Mouse (Mus musculus) bone marrow, adult 2 months (tissue): ENCODE results near the gene Grik3. TPM values are rescaled to one million over a fixed set of nuclear protein-coding genes. Genes with fewer than 3 reads are reported as not detected.

Experiments
- H3K27ac ChIP-seq: fragments of 200-500 bp; 2 replicates; pipeline ENCODE4 v1.5.1; 2012; ENCODE audit warnings: low read depth, mild to moderate bottlenecking, control low read depth, inconsistent platforms, low read length; ENCODE audit not compliant: control insufficient read depth, poor library complexity, insufficient read depth
- H3K4me1 ChIP-seq: fragments of 200-500 bp; 2 replicates; pipeline ENCODE4 v1.6.1; 2011; ENCODE audit warnings: low read length; ENCODE audit not compliant: control insufficient read depth, insufficient read depth
- H3K4me3 ChIP-seq: fragments of 200-500 bp; replicated peaks from 2 replicates; pipeline ENCODE3; 2011; ENCODE audit warnings: mild to moderate bottlenecking, low read depth, low read length, control low read depth; ENCODE audit not compliant: control insufficient read depth
- CTCF ChIP-seq: fragments of 200-500 bp; IDR thresholded peaks from 2 replicates; pipeline ENCODE4 v1.5.1; 2011; ENCODE audit warnings: low read length, control low read depth; ENCODE audit not compliant: control insufficient read depth, insufficient read depth
- POLR2A ChIP-seq: fragments of 200-500 bp; IDR thresholded peaks from 2 replicates; pipeline ENCODE4 v1.6.1; 2011; ENCODE audit warnings: low read depth, mild to moderate bottlenecking, control low read depth, low read length, borderline replicate concordance; ENCODE audit not compliant: control insufficient read depth
- WGBS: fragments of 180-500 bp; shearing (Covaris S2); methylation state at CpG from one replicate; pipeline ENCODE4 v1.1.7; 2018; 5-methylcytosine and 5-hydroxymethylcytosine counted together
- polyA plus RNA-seq: library from polyadenylated mRNA; stranded (reverse); fragments of >200 nt; gene quantifications from 2 replicates; pipeline ENCODE4 v1.2.4, GENCODE M21; 2011; ENCODE audit warnings: low replicate concordance; ENCODE audit not compliant: missing spikeins, insufficient read depth, insufficient read length

Gene Grik3
- polyA plus RNA-seq, 1 experiment: 0.45 TPM

- Histone ChIP-seq H3K27ac (no peak overlapping the region), H3K4me1 (no peaks in the 10 kb centered on the region), H3K4me3 (no peak overlapping the region)
- no peak for TF ChIP-seq POLR2A
- TF ChIP-seq CTCF: peak; percentile 40; the same call in 1 of the 2 replicates
- whole genome bisulfite sequencing: 27% methylated on average over 4 of the region's 4 CpGs
Observed at GRCm38 (mm10) chr4:125703310-125703690, 212.8 kb downstream of the Grik3 start.

- no peak overlapping the region for H3K4me3 ChIP-seq
- no peaks in the 10 kb centered on the region for H3K4me1 ChIP-seq
- TF ChIP-seq POLR2A (no peak), CTCF (no peak)
- H3K27ac ChIP-seq: no peak overlapping the region
- 84% methylated on average over 8 of the region's 8 CpGs for WGBS
Observed at GRCm38 (mm10) chr4:125705746-125706145, 215.2 kb downstream of the Grik3 start.

GRCm38 (mm10) chr4:125709716-125710115, 219.2 kb downstream of the Grik3 start:
- no peak overlapping the region for H3K27ac ChIP-seq
- TF ChIP-seq CTCF: no peak
- TF ChIP-seq POLR2A: no peak
- WGBS: 68% methylated on average over 10 of the region's 10 CpGs
- H3K4me3 ChIP-seq: no peak overlapping the region
- no peaks in the 10 kb centered on the region for H3K4me1 ChIP-seq

- H3K4me3 ChIP-seq: no peak overlapping the region
- WGBS: 46% methylated on average over 6 of the region's 6 CpGs
- H3K27ac ChIP-seq: no peak overlapping the region
- H3K4me1 ChIP-seq: no peaks in the 10 kb centered on the region
- no peak for TF ChIP-seq CTCF
- TF ChIP-seq POLR2A: no peak
Observed at GRCm38 (mm10) chr4:125717881-125718280, 227.4 kb downstream of the Grik3 start.

- Histone ChIP-seq H3K27ac (no peak overlapping the region), H3K4me3 (no peak overlapping the region), H3K4me1 (no peaks in the 10 kb centered on the region)
- 39% methylated on average over 18 of the region's 18 CpGs for WGBS
- no peak for TF ChIP-seq POLR2A
Observed at GRCm38 (mm10) chr4:125718429-125719140, 228.1 kb downstream of the Grik3 start.

- no peaks in the 10 kb centered on the region for H3K4me1 ChIP-seq
- no peak overlapping the region for H3K27ac ChIP-seq
- 81% methylated on average over 1 of the region's 1 CpGs for WGBS
- no peak overlapping the region for H3K4me3 ChIP-seq
- TF ChIP-seq POLR2A (no peak), CTCF (no peak)
Observed at GRCm38 (mm10) chr4:125726241-125726640, 235.7 kb downstream of the Grik3 start.

GRCm38 (mm10) chr4:125727030-125727429, 236.5 kb downstream of the Grik3 start:
- TF ChIP-seq POLR2A (no peak), CTCF (no peak)
- no peak overlapping the region for H3K27ac ChIP-seq
- H3K4me3 ChIP-seq: no peak overlapping the region
- H3K4me1 ChIP-seq: no peaks in the 10 kb centered on the region
- WGBS: 30% methylated on average over 10 of the region's 10 CpGs

- 19% methylated on average over 4 of the region's 4 CpGs for WGBS
- Histone ChIP-seq H3K4me1 (no peaks in the 10 kb centered on the region), H3K4me3 (no peak overlapping the region), H3K27ac (no peak overlapping the region)
- TF ChIP-seq POLR2A (no peak), CTCF (no peak)
Observed at GRCm38 (mm10) chr4:125727626-125728025, 237.1 kb downstream of the Grik3 start.

- H3K4me3 ChIP-seq: no peak overlapping the region
- H3K4me1 ChIP-seq: no peaks in the 10 kb centered on the region
- no peak overlapping the region for H3K27ac ChIP-seq
- WGBS: 17% methylated on average over 15 of the region's 15 CpGs
- no peak for TF ChIP-seq POLR2A
- no peak for TF ChIP-seq CTCF
Observed at GRCm38 (mm10) chr4:125728091-125728863, 237.8 kb downstream of the Grik3 start.
